Mouse (Mus musculus): ENCODE measurements at regions not wholly inside any gene's neighbourhood (a gene's known extent, or its start where the extent isn't known, plus 50 kb on each side); places are given as distances from the start of the nearest gene placed in this dataset.

- DNase-seq (ENCODE audit: low spot score), result no peak
Observed at GRCm38 (mm10) chr12:17481687-17482086, 62.9 kb upstream of the Odc1 start.

GRCm38 (mm10) chr12:17482196-17482595 lies 62.4 kb upstream of the Odc1 start:
- DNase-seq (ENCODE audit: low spot score), result no peak

- peak; percentile 83 for DNase-seq (ENCODE audit: low spot score)
Observed at GRCm38 (mm10) chr12:17484448-17484847, 60.1 kb upstream of the Odc1 start.

- no peak for DNase-seq (ENCODE audit: low spot score)
Observed at GRCm38 (mm10) chr12:17486062-17486770, 58.4 kb upstream of the Odc1 start.

- no peak for DNase-seq (ENCODE audit: low spot score)
Observed at GRCm38 (mm10) chr12:17487336-17487735, 57.3 kb upstream of the Odc1 start.

GRCm38 (mm10) chr12:17488203-17488602 lies 56.4 kb upstream of the Odc1 start:
- no peak for DNase-seq (ENCODE audit: low spot score)

GRCm38 (mm10) chr12:17489971-17490370 lies 54.6 kb upstream of the Odc1 start:
- DNase-seq (ENCODE audit: low spot score), result no peak

- no peak for DNase-seq (ENCODE audit: low spot score)
Observed at GRCm38 (mm10) chr12:17492574-17492973, 52.0 kb upstream of the Odc1 start.

GRCm38 (mm10) chr12:17493053-17493452 lies 51.5 kb upstream of the Odc1 start:
- DNase-seq (ENCODE audit: low spot score), result no peak

GRCm38 (mm10) chr12:17493810-17494209 lies 50.8 kb upstream of the Odc1 start:
- DNase-seq (ENCODE audit: low spot score), result no peak

Data from gastrocnemius, adult 18-20 months (tissue).